Mouse (Mus musculus): ENCODE results near the gene Il5. TPM values are rescaled to one million over a fixed set of nuclear protein-coding genes. Genes with fewer than 3 reads are reported as not detected.

Gene Il5
- polyA plus RNA-seq, 1 experiment from 2014 or later = not detected

DNA sequence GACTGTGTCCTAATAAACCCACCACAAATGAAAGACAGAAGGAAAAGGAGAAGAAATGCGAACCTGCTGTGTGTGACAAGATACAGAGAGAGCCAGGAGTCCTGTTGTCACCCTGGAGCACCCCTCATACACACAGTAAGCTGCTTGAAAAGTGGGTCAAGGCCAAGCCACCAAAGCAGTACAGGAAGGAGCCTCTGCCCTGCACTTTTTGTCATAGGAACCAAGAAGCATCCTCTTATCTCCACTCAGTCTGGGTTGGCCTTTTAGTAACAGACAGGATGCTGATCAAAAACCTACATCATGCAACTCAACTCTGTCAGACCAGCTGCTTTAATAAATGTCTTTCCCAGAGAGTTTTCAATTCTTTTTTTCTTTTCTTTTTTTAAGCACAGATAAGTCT lies 893 bp upstream of the Il5 start:
- H3K27ac ChIP-seq (replicated peaks) = no peak overlapping the region
- H3K9ac ChIP-seq = no peak overlapping the region
- no peak overlapping the region for H3K4me3 ChIP-seq
- no peaks in the 10 kb centered on the region for H3K4me1 ChIP-seq (replicated peaks)
- H3K9me3 ChIP-seq = no peaks in the 10 kb centered on the region
- H3K27me3 ChIP-seq = no peaks in the 10 kb centered on the region
- no peak overlapping the region for H3K4me2 ChIP-seq
- no peaks in the 10 kb centered on the region for H3K36me3 ChIP-seq
- 55% methylated on average over 1 of the region's 1 CpGs for WGBS
- no peak for ATAC-seq (ENCODE audit: low read depth)

DNA sequence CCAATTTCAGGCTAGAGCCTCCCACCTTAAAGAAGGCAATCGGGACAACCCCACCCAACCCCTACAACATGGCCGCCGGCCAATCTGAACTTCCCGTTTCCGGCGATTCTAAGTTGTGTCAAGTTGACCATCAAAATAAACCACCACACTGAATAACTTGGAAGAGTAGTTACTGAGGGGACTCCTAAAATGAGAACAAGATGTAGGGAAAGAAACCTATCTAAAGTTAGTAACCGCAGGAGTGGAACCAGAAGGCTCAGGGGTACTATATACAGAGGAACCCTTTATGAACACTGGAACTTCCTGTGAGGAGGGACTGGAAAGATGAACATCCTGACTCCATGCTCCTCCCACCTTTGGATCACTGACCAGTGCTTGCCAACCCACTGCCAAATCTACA lies 10.9 kb downstream of the Il5 start:
- no peak overlapping the region for H3K9ac ChIP-seq
- no peaks in the 10 kb centered on the region for H3K36me3 ChIP-seq
- no peak overlapping the region for H3K4me2 ChIP-seq
- no peak for ATAC-seq (ENCODE audit: low read depth)
- WGBS = 94% methylated on average over 7 of the region's 7 CpGs
- no peak overlapping the region for H3K4me3 ChIP-seq
- H3K27me3 ChIP-seq = no peaks in the 10 kb centered on the region
- no peak overlapping the region for H3K27ac ChIP-seq (replicated peaks)
- H3K9me3 ChIP-seq = no peaks in the 10 kb centered on the region
- H3K4me1 ChIP-seq (replicated peaks) = no peaks in the 10 kb centered on the region

DNA sequence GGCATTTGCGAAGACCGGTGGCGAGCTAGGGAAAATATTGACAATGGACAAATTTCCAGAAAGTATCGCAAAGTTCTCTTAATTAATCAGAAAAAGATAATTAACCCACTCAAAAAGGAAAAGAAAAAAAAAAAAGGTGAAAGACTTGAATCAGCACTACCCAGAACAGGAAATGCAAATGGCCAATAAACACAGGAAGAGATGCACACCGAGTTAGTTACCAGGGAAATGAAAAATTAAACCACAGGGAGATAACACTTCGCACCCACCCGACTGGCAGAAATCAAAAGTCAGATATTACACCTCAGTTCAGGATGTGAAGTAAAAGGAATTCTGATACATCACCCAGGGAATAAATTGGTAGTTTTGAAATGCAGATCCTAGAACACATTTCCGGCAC lies 11.7 kb downstream of the Il5 start:
- Histone ChIP-seq H3K9me3 (no peaks in the 10 kb centered on the region), H3K4me1 (replicated peaks) (no peaks in the 10 kb centered on the region)

DNA sequence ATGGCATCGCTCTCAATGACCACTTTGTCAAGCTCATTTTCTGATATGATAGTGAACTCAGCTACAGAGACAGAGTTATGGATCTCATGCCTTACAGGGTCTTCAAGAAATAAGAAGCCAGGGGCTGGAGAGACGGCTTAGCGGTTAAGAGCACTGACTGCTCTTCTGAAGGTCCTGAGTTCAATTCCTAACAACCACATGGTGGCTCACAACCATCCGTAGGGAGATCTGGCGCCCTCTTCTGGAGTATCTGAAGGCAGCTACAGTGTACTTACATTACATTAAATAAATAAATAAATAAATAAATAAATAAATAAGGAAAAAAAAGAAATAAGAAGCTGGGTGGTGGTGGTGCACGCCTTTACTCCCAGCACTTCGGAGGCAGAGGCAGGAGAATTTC lies 13.2 kb downstream of the Il5 start:
- no peak overlapping the region for H3K4me3 ChIP-seq
- no peak for ATAC-seq (ENCODE audit: low read depth)

More for the DNA sequence above, 11.7 kb downstream of the Il5 start:
- Histone ChIP-seq H3K4me2 (no peak overlapping the region), H3K4me3 (no peak overlapping the region), H3K27ac (replicated peaks) (no peak overlapping the region), H3K9ac (no peak overlapping the region), H3K27me3 (no peaks in the 10 kb centered on the region), H3K36me3 (no peaks in the 10 kb centered on the region)
- no peak for ATAC-seq (ENCODE audit: low read depth)
- 92% methylated on average over 8 of the region's 8 CpGs for WGBS

DNA sequence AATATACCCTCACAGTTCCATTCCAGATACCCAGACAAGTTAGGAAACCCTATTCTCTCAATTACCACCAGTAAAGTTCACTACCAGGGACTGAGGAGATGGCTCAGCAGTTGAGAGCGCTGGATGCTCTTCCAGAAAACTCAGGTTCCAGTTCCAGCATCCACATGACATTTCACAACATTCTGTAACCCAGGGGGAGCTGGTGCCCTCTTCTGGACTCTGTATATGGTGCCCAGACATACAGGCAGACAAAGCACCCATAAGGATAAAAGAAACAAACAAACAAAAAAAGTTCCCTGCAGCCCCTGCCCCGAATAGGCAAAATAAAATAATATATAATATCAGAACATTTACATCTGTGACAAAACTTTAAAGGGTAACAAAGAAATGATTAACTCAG lies 13.8 kb downstream of the Il5 start:
- no peaks in the 10 kb centered on the region for H3K9me3 ChIP-seq
- no peaks in the 10 kb centered on the region for H3K4me1 ChIP-seq (replicated peaks)
- 85% methylated on average over 2 of the region's 2 CpGs for WGBS
- H3K27ac ChIP-seq (replicated peaks) = no peak overlapping the region
- H3K27me3 ChIP-seq = no peaks in the 10 kb centered on the region
- no peak overlapping the region for H3K4me3 ChIP-seq
- H3K9ac ChIP-seq = no peak overlapping the region
- no peak overlapping the region for H3K4me2 ChIP-seq
- no peak for ATAC-seq (ENCODE audit: low read depth)
- H3K36me3 ChIP-seq = no peaks in the 10 kb centered on the region

More for the DNA sequence above, 13.2 kb downstream of the Il5 start:
- no peak overlapping the region for H3K4me2 ChIP-seq
- no peaks in the 10 kb centered on the region for H3K36me3 ChIP-seq
- H3K27me3 ChIP-seq = no peaks in the 10 kb centered on the region
- H3K9me3 ChIP-seq = no peaks in the 10 kb centered on the region
- H3K27ac ChIP-seq (replicated peaks) = no peak overlapping the region
- no peak overlapping the region for H3K9ac ChIP-seq
- WGBS = 89% methylated on average over 7 of the region's 7 CpGs
- H3K4me1 ChIP-seq (replicated peaks) = no peaks in the 10 kb centered on the region

DNA sequence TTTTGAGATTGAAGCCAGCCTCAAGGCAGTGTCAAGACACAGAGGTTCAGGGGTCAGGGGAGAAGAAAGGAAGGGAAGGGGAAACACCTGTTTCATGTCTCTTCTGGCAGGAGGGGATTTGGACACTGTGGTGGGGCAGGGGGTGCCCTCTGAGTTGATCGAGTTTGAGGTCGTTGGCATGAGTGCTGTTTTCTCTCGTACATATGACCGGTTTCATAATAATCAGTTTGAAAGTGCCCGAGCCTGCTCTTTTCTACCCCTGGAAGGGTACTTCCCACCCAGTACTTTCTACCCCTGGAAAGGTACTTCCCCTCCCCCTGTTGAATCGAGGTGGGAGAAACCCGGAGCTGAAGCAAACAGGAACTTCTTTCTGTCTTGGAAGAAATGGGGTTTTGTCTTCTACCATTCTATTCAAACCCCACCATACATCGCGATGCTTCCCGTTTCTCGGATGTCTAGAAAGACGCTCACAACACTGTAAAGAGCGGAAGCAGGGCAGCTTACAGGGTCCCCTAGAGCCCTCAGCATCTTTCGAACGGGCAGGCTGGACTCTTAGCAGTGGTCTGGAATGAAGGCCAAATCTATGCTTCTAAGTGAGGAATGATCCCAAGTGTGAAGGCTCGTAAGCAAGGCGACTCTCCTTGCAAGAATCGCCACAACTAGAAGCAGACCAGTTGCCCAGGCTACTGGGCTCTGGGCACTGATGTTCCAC lies 14.5 kb downstream of the Il5 start:
- ATAC-seq (ENCODE audit: low read depth) = no peak
- no peaks in the 10 kb centered on the region for H3K27me3 ChIP-seq
- 74% methylated on average over 18 of the region's 18 CpGs for WGBS
- no peaks in the 10 kb centered on the region for H3K4me1 ChIP-seq (replicated peaks)
- H3K9me3 ChIP-seq = no peaks in the 10 kb centered on the region
- no peaks in the 10 kb centered on the region for H3K36me3 ChIP-seq
- H3K9ac ChIP-seq = no peak overlapping the region
- H3K4me3 ChIP-seq = no peak overlapping the region
- no peak overlapping the region for H3K27ac ChIP-seq (replicated peaks)
- no peak overlapping the region for H3K4me2 ChIP-seq

DNA sequence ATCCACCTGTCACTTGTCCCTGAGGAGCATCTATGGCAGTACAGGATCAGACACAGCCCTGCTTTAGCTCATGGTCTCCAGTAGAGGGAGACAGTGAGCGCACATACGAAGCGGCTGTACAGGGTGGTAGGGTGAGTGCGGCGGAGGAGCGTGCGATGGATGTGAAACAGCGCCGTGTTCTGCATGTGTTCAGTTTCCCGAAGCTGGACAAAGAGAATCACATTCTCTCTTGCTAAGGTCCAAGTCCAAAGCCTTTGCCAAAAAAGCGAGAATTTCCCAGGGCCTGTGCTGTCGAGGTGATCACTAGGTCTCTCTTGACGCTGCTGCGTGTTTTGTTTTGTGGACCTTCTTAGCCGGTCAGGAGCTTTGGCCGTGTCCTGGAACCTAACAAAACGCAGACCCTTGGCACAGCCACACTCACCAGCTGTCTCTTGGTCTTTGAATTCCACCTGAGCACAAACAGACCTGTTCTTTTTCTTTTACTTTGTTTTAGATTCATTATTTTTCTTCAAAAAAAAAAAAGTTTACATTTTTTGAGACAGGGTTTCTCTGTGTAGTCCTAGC lies 15.2 kb downstream of the Il5 start:
- no peaks in the 10 kb centered on the region for H3K4me1 ChIP-seq (replicated peaks)
- no peaks in the 10 kb centered on the region for H3K27me3 ChIP-seq
- no peaks in the 10 kb centered on the region for H3K9me3 ChIP-seq
- H3K27ac ChIP-seq (replicated peaks) = no peak overlapping the region
- peak; percentile 90 for ATAC-seq (ENCODE audit: low read depth)
- WGBS = 21% methylated on average over 17 of the region's 17 CpGs
- peak overlapping the region; percentile 17; the same call in 1 of the 2 replicates for H3K4me3 ChIP-seq
- H3K9ac ChIP-seq = 0 out of 2 replicates have a peak overlapping the region, but pooled peaks have one; percentile 43
- H3K36me3 ChIP-seq = no peaks in the 10 kb centered on the region
- peak overlapping the region; percentile 49 for H3K4me2 ChIP-seq

DNA sequence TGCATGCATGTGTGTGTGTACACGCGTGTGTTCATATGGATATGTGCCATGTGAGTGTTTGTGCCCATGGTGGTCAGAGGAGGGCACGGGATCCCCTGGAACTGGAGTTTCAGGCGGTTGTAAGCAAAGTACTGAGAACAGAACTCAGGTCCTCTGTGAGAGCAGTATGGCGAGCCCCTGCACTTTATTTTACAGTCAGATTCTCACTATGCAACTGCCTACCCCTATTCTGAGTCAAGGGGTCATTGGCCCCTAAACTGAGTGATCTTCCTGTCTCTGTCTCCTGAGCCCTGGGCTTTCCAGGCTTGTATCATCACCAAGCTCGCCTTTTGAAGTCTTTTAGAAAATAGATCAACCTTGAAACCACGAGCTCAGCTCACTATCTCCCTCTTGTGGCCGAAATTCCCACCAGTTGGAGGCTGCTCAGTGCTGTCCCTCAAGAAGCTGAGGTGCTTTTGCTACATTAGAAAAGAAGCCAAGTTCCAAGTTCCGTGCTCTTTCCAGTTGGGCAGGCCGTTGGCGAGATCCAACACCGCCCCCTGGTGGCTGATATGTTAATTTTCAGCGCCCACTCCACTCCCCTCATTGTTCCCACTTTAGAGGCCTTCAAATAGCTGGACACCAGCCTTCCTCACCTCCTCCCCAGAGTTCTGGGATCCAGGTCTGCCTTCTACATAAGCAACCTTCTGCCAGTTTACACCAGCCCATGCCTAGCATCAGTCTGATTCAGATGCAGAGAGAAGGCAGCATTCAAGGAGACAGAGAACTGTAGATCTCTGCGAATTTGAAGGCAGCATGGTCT lies 16.4 kb downstream of the Il5 start:
- ATAC-seq (ENCODE audit: low read depth) = peak; percentile 51; the same call in 1 of the 2 replicates
- WGBS = 46% methylated on average over 14 of the region's 14 CpGs
- Histone ChIP-seq H3K27me3 (no peaks in the 10 kb centered on the region), H3K4me2 (no peak overlapping the region), H3K4me1 (replicated peaks) (no peaks in the 10 kb centered on the region), H3K27ac (replicated peaks) (no peak overlapping the region), H3K9ac (no peak overlapping the region), H3K4me3 (no peak overlapping the region), H3K9me3 (no peaks in the 10 kb centered on the region), H3K36me3 (no peaks in the 10 kb centered on the region)

DNA sequence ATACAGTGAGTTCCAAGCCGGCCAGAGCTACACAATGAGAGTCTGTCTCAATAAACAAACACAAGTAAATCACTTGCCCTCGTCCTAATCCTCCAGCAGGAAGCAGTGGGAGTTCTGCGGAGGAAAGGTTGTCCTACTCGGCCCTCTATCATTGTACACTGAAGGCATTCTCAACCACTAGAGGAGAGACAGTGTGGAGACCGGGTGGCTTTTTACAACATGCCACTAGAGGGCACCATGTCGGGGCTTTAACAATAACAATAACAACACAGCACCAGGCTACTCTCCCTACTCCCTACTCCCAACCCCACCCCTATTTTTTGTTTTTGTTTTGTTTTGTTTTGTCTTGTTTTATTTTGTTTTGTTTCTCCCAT lies 17.0 kb downstream of the Il5 start:
- Histone ChIP-seq H3K27ac (replicated peaks) (no peak overlapping the region), H3K4me3 (no peak overlapping the region), H3K36me3 (no peaks in the 10 kb centered on the region), H3K4me1 (replicated peaks) (no peaks in the 10 kb centered on the region), H3K9me3 (no peaks in the 10 kb centered on the region), H3K9ac (no peak overlapping the region), H3K27me3 (no peaks in the 10 kb centered on the region), H3K4me2 (no peak overlapping the region)
- WGBS = 34% methylated on average over 6 of the region's 6 CpGs
- peak; percentile 45; the same call in 1 of the 2 replicates for ATAC-seq (ENCODE audit: low read depth)

DNA sequence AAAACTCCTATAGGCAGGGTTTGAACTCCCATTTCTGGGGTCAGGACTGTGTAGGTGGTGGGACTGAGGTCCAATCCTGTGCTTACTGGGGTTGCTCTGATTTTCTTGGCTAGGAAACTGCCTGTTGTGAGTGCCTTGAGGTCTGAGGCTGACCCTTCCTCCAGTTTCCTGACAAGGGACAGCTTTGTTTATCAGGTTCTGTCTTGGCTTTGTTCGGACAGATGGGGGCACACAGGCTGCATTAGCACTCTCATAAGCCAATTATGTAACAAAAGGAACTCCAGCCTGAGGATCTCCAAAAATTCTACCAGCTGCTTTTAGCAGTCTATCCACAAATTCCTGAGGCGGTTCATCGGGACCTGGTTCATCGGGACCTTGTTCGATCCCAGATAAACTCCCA lies 21.8 kb downstream of the Il5 start:
- Histone ChIP-seq H3K9me3 (no peaks in the 10 kb centered on the region), H3K36me3 (no peaks in the 10 kb centered on the region), H3K4me3 (no peak overlapping the region), H3K4me2 (no peak overlapping the region), H3K27me3 (no peaks in the 10 kb centered on the region), H3K4me1 (replicated peaks) (no peaks in the 10 kb centered on the region), H3K9ac (no peak overlapping the region), H3K27ac (replicated peaks) (no peak overlapping the region)
- 43% methylated on average over 5 of the region's 5 CpGs for WGBS
- ATAC-seq (ENCODE audit: low read depth) = no peak

DNA sequence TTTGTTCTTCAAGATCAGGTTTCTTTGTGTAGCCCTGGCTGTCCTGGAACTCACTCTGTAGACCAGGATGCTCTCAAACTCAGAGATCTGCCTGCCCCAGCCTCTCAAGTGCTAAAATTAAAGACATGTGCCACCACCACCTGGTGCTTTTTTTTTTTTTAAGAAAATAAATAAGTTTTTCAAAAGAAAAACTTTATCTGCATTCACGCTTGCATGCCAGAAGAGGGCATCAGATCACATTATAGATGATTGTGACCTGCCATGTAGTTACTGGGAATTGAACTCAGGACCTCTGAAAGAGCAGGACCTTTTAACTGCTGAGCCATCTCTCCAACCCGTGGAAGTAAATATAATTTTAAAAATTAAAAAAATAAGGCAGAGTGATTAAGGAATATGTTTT lies 24.7 kb downstream of the Il5 start:
- no peaks in the 10 kb centered on the region for H3K36me3 ChIP-seq
- 93% methylated on average over 2 of the region's 2 CpGs for WGBS
- H3K4me3 ChIP-seq = no peak overlapping the region
- no peaks in the 10 kb centered on the region for H3K9me3 ChIP-seq
- H3K4me2 ChIP-seq = no peak overlapping the region
- no peak overlapping the region for H3K9ac ChIP-seq
- H3K4me1 ChIP-seq (replicated peaks) = no peaks in the 10 kb centered on the region
- no peaks in the 10 kb centered on the region for H3K27me3 ChIP-seq
- H3K27ac ChIP-seq (replicated peaks) = no peak overlapping the region
- no peak for ATAC-seq (ENCODE audit: low read depth)

DNA sequence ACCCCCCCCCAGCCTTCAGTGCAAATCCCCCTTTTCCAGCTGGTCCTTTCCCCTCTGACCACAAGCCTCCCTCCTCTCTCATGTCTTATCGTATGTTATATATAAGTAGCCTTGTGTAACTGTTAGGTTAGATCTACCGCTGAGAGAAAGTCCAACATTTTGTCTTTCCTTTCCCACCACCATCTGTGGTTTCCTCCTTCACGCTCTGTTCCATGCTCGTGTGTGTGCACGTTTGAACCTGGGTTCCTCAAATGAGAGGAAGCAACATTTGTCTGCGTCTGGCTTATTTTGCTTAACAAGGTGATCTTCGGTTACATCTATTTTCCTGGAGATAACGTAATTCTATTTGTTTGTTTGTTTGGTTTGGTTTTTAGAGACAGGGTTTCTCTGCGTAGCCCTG lies 27.4 kb downstream of the Il5 start:
- Histone ChIP-seq H3K9ac (no peak overlapping the region), H3K9me3 (no peaks in the 10 kb centered on the region), H3K27ac (replicated peaks) (no peak overlapping the region), H3K36me3 (no peaks in the 10 kb centered on the region), H3K4me2 (no peak overlapping the region), H3K4me3 (no peak overlapping the region), H3K4me1 (replicated peaks) (no peaks in the 10 kb centered on the region), H3K27me3 (no peaks in the 10 kb centered on the region)
- ATAC-seq (ENCODE audit: low read depth) = no peak
- 89% methylated on average over 9 of the region's 9 CpGs for WGBS
